Mouse (Mus musculus): ENCODE data around the gene Gdpd5. TPM values are rescaled to one million over a fixed set of nuclear protein-coding genes. Genes with fewer than 3 reads are reported as not detected.

The Gdpd5 gene
- 5.7 TPM for polyA plus RNA-seq (2017; shearing (Covaris generic))

DNA sequence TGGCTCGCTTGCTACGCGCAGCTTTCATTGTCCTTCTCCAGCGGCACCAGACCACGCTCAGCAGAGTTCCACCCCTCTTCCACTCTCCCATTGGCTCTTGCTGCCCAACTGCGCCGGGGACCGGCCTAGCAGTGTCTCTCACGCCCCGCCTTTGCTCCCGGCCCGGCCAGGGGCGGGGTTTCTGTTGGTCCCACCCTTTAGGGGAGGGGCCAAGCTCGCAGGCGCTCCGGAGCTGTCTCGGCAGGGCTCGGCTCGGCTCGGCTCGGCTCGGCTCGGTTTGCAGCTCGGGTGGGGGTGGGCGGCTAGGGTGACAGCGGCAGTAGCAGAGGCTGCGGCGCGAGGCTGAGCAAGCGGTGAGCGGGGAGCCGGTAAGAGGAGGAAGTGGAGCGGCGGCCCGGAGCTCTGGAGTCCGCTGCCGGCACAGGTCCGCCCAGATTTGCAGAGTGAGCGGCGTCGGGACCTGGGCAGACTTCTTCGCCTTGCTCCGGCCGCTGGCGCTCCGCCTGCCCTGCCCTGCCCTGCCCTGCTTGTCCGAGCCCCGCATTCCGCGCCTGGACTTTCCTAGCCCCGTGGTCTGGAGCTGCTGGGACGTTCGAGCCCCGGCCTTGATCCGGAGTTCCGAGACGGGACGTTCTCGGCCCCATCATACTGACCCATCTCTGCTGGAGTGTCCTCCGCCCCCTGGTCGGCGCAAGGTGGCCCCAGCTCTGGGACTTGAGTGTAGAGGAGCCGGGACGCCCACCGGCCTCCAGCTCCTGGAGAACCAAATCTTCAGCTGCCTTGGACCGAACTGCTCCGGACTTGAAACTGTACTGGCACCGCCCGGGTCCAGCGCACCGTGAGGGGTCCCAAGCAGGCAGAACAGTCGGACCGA is at the start of gene Gdpd5:
Gene Gdpd5 (plus strand): TSS at position 201 of the 874 bp plus-strand sequence.

DNA sequence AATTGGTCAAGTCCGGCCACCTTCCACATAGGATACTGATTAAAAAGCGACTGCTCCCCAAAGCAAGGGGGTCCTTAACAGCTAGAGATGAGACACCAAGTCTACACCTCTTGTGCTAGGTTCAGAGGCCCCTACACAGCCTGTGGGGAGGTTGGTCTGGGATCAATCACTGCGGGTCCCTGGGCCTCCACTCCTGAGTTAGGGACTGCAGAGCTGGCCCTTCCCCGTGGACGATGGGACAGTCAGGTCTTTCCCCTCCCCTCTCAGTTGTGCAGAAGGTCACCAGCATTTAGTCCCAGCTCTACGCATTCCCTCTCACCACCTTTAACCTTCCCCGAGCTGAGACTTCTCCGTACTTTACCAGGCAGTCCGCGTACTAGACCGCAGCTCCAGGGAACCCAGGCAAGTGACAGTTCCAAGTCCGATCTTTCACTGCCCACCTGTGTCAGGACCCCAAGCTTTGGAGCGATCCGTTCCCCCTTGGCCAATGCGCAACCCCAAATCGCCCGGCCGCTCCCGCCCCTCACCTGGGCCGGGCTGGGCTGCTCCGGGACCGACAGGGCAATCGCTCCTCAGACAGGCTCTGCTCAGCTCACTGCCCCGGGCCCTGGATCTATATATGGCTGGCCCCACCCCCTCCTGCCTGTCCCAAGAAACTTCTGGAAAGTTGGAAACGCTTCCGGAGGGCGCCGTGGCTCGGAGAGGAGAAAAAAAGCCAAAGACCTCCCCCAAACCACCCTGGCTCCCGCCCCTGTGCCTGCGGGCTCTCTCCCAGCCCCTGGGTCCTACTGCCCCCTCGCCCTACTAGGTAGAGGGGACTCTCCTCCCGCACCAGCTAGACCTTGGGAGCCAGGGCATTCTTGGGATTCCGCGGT is 28.5 kb upstream of the Gdpd5 start, which contains the start of gene Serpinh1:
Gene Serpinh1 (minus strand): TSS at position 714 of the 875 bp plus-strand sequence.

DNA sequence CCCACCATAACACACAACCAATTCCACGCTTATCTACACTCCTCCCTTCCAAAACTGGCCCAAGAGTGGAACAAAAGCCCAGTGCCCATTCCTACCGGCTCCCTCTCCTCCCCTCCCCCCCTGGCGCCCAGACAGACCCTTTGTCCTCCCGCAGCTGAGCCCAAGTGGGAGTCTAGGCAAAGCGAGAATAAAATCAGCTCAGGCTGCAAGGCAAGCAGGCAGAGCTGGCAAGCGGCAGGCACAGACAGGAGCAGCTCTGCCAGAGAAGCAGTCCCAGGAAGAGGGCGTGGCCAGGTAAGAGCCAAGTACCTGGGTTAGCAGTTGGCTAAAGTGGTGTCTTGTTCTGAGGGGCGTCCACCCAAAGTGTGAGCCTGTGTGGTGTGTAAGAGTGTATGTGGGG is 84.6 kb downstream of the Gdpd5 start, which contains the start of gene Klhl35:
Gene Klhl35 (plus strand): TSS at position 194 of the 400 bp plus-strand sequence.

DNA sequence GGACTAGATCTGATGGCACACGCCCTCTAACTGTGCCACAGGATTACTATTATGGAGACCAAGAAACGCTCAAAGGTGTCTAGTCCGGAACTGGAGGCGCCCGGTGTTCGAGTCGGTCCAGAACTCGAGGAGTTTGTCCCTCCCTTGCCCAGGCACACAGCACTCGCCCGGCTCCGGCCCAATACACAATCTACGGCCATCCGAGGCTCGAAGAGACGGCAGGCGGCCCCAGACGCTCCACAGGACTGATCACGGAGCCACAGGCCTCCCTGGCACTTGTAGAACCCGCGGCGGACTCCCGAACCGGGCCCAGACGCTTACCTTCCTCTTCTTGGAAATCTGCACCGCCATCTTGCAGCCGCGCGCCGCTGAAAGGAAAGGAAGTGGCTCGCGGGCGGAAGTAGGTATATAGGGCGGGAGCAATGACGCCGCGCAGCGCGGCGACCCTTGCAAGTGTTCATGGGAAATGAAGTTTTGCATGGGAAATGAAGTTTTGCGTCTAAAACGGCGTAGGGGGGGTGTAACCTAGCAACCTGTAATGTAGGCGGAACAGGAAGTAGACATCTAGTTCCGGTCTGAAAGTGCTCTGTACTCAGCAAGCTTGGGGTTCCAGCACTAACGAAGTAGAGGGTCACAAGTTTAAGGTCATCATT is 102.2 kb downstream of the Gdpd5 start, which contains the start of gene Rps3:
Gene Rps3 (minus strand): TSS at position 468 of the 653 bp plus-strand sequence.

Other genes with a start within 250 kb of the Gdpd5 start
- 99.7 TPM for gene Uvrag, start 240.3 kb upstream of the Gdpd5 start, polyA plus RNA-seq (2017; shearing (Covaris generic))
- 6.0 TPM for gene Dgat2, start 198.7 kb upstream of the Gdpd5 start, polyA plus RNA-seq (2017; shearing (Covaris generic))
- not detected for gene Mogat2, start 142.8 kb upstream of the Gdpd5 start, polyA plus RNA-seq (2017; shearing (Covaris generic))
- gene Map6, start 114.0 kb upstream of the Gdpd5 start, polyA plus RNA-seq (2017; shearing (Covaris generic)) = not detected
- gene Serpinh1, start 28.2 kb upstream of the Gdpd5 start, polyA plus RNA-seq (2017; shearing (Covaris generic)) = not detected
- gene Klhl35, start 84.6 kb downstream of the Gdpd5 start, polyA plus RNA-seq (2017; shearing (Covaris generic)) = 0.98 TPM
- gene Rps3, start 102.3 kb downstream of the Gdpd5 start, polyA plus RNA-seq (2017; shearing (Covaris generic)) = 1,928 TPM
- 15.9 TPM for gene Arrb1, start 154.1 kb downstream of the Gdpd5 start, polyA plus RNA-seq (2017; shearing (Covaris generic))
- gene Tpbgl, start 245.7 kb downstream of the Gdpd5 start, polyA plus RNA-seq (2017; shearing (Covaris generic)) = 0.47 TPM